Mouse (Mus musculus) v-Abl transformed pro-B cells (cell line): ENCODE data around the gene Iqce.

ENCODE experiments used
- in situ Hi-C, 2 experiments: fragments of 400-800 bp; cut with MboI; formaldehyde crosslinking; loops; one replicate each; pipeline ENCODE4 v1.15.1; 2025; ENCODE audit not compliant: unreplicated experiment in 2 of 2

Gene Iqce

GRCm38 (mm10) chr5:140621092-140621491 is 81.1 kb downstream of the Iqce start:
- in situ Hi-C loops, result loop anchor here in 1 of 2 experiments (10.0 kb wide), 1 partner anchor 1694 kb away; no protein-coding TSS in a partner anchor

GRCm38 (mm10) chr5:140619895-140620736 is 82.1 kb downstream of the Iqce start:
- in situ Hi-C loops, result loop anchor here (5.0 to 10.0 kb wide), 4 partner anchors 53 to 1695 kb away; partner anchors contain the start of gene Grifin (in 2 of the 2)

- in situ Hi-C loops, result loop anchor here (5.0 to 10.0 kb wide), 3 partner anchors 52 to 194 kb away; partner anchors contain the start of gene Grifin (in 2 of the 2)
Measured at GRCm38 (mm10) chr5:140619151-140619771, 82.9 kb downstream of the Iqce start.

GRCm38 (mm10) chr5:140617714-140618113 is 84.5 kb downstream of the Iqce start:
- in situ Hi-C loops, result loop anchor here (5.0 to 10.0 kb wide), 3 partner anchors 50 to 193 kb away; partner anchors contain the start of gene Grifin (in 2 of the 2)

- in situ Hi-C loops, result loop anchor here (5.0 to 10.0 kb wide), 3 partner anchors 49 to 192 kb away; partner anchors contain the start of gene Grifin (in 2 of the 2)
Measured at GRCm38 (mm10) chr5:140616691-140617090, 85.5 kb downstream of the Iqce start.

- in situ Hi-C loops, result loop anchor here (5.0 to 10.0 kb wide), 3 partner anchors 49 to 191 kb away; partner anchors contain the start of gene Grifin (in 2 of the 2)
Measured at GRCm38 (mm10) chr5:140616110-140616503, 86.1 kb downstream of the Iqce start.

GRCm38 (mm10) chr5:140615321-140616109 is 86.7 kb downstream of the Iqce start:
- in situ Hi-C loops, result loop anchor here (5.0 to 10.0 kb wide), 3 partner anchors 48 to 191 kb away; partner anchors contain the start of gene Grifin (in 2 of the 2)

GRCm38 (mm10) chr5:140614837-140615236 is 87.3 kb downstream of the Iqce start:
- in situ Hi-C loops, result loop anchor here (5.0 to 10.0 kb wide), 3 partner anchors 48 to 190 kb away; partner anchors contain the start of gene Grifin (in 2 of the 2)

GRCm38 (mm10) chr5:140614141-140614540 is 88.0 kb downstream of the Iqce start:
- in situ Hi-C loops, result loop anchor here in 1 of 2 experiments (10.0 kb wide), 1 partner anchor 189 kb away; no protein-coding TSS in a partner anchor

- in situ Hi-C loops, result loop anchor here in 1 of 2 experiments (10.0 kb wide), 1 partner anchor 187 kb away; no protein-coding TSS in a partner anchor
Measured at GRCm38 (mm10) chr5:140612191-140612590, 90.0 kb downstream of the Iqce start.
